Mouse (Mus musculus): ENCODE results near the gene Pank1. TPM values are rescaled to one million over a fixed set of nuclear protein-coding genes. Genes with fewer than 3 reads are reported as not detected.

Pank1 gene
- polyA plus RNA-seq, 1 experiment from 2014 or later, result 7.7 TPM

GRCm38 (mm10) chr19:34869375-34869774 lies 9.9 kb downstream of the Pank1 start:
- H3K4me1 ChIP-seq (replicated peaks), result no peaks in the 10 kb centered on the region
- no peak overlapping the region for H3K9ac ChIP-seq
- H3K4me3 ChIP-seq, result no peak overlapping the region
- 91% methylated on average over 3 of the region's 3 CpGs for WGBS
- 0 out of 2 replicates have a peak, but pooled peaks cover 3% of the 10 kb centered on the region for H3K36me3 ChIP-seq
- ATAC-seq (ENCODE audit: low FRiP score), result no peak
- H3K9me3 ChIP-seq, result 0 out of 2 replicates have a peak, but pooled peaks cover 4% of the 10 kb centered on the region
- no peak overlapping the region for H3K4me2 ChIP-seq
- no peaks in the 10 kb centered on the region for H3K27me3 ChIP-seq
- no peak overlapping the region for H3K27ac ChIP-seq

DNA sequence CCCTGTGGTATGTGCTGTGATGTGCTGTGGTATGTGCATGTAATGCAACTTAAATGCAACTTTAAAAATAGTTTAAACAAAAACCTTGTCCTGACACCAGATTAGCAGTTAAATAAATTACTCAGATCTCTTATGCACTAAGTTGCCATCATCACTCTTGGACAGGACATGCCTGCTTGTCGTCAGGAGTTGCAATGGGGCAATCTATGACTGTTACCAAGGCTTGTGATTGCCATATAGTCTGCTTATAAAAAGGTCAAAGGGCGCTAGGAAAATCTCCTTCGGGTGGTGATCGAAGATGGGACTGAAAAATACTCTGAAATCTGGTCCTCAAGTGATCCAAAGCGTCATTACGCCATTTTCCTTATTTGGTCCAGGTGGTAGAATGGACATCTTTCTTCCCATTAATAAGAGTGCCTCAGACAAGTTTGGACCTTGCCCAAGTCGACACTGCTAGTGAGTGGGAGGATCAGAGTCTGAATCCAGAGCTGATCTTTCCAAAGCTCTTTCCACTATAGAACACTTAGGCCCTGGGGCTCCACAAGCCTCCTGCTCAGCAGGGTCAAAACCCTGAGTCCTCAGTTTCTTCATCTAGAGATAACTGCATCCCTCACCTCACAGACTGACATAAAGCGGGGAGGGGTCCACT lies 11.0 kb downstream of the Pank1 start:
- H3K27ac ChIP-seq, result no peak overlapping the region
- ATAC-seq (ENCODE audit: low FRiP score), result no peak
- 0 out of 2 replicates have a peak, but pooled peaks cover 3% of the 10 kb centered on the region for H3K36me3 ChIP-seq
- 93% methylated on average over 8 of the region's 8 CpGs for WGBS
- H3K4me1 ChIP-seq (replicated peaks), result no peaks in the 10 kb centered on the region
- H3K4me3 ChIP-seq, result no peak overlapping the region
- no peaks in the 10 kb centered on the region for H3K27me3 ChIP-seq
- 0 out of 2 replicates have a peak, but pooled peaks cover 4% of the 10 kb centered on the region for H3K9me3 ChIP-seq
- H3K9ac ChIP-seq, result no peak overlapping the region
- no peak overlapping the region for H3K4me2 ChIP-seq

DNA sequence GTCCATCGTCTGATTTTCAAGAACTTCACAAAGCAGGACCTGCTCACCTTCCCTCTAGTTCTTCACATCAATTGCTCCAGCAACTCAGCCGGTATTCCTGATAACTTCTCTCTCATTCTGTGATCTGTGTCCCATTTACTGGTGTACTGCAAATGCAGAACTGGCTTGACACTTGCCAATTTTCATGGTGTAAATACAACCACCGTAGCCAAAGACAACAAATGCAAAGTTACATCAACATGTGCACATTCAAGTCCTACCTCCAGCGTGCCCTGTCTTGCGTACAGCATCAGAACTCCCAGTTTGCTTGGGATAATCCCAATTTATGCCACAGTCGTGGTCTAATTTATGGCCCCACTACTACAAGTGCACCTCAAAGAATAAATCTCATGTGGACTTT lies 15.5 kb downstream of the Pank1 start:
- 0 out of 2 replicates have a peak, but pooled peaks cover 3% of the 10 kb centered on the region for H3K36me3 ChIP-seq
- ATAC-seq (ENCODE audit: low FRiP score), result no peak
- 91% methylated on average over 6 of the region's 6 CpGs for WGBS

GRCm38 (mm10) chr19:34856021-34856651 lies 23.1 kb downstream of the Pank1 start:
- Histone ChIP-seq H3K9me3 (no peaks in the 10 kb centered on the region), H3K27me3 (no peaks in the 10 kb centered on the region), H3K4me1 (replicated peaks) (peaks cover 8% of the 10 kb centered on the region; the same call in 1 of the 2 replicates), H3K4me2 (no peak overlapping the region), H3K9ac (no peak overlapping the region), H3K4me3 (no peak overlapping the region), H3K36me3 (no peaks in the 10 kb centered on the region), H3K27ac (no peak overlapping the region)
- ATAC-seq (ENCODE audit: low FRiP score), result no peak
- WGBS, result 63% methylated on average over 12 of the region's 12 CpGs

More for the DNA sequence above, 15.5 kb downstream of the Pank1 start:
- Histone ChIP-seq H3K27me3 (no peaks in the 10 kb centered on the region), H3K4me3 (no peak overlapping the region), H3K9ac (no peak overlapping the region), H3K27ac (no peak overlapping the region), H3K4me1 (replicated peaks) (no peaks in the 10 kb centered on the region), H3K9me3 (0 out of 2 replicates have a peak, but pooled peaks cover 4% of the 10 kb centered on the region), H3K4me2 (no peak overlapping the region)

GRCm38 (mm10) chr19:34851161-34851560 lies 28.1 kb downstream of the Pank1 start:
- no peak for ATAC-seq (ENCODE audit: low FRiP score)
- Histone ChIP-seq H3K9me3 (no peaks in the 10 kb centered on the region), H3K4me2 (no peak overlapping the region), H3K27ac (no peak overlapping the region), H3K9ac (no peak overlapping the region), H3K4me3 (no peak overlapping the region), H3K27me3 (no peaks in the 10 kb centered on the region), H3K36me3 (no peaks in the 10 kb centered on the region), H3K4me1 (replicated peaks) (peaks cover 4% of the 10 kb centered on the region; the same call in 1 of the 2 replicates)
- 98% methylated on average over 3 of the region's 3 CpGs for WGBS

GRCm38 (mm10) chr19:34849426-34849825 lies 29.8 kb downstream of the Pank1 start:
- 98% methylated on average over 7 of the region's 7 CpGs for WGBS
- no peak overlapping the region for H3K4me3 ChIP-seq
- H3K27me3 ChIP-seq, result no peaks in the 10 kb centered on the region
- no peak overlapping the region for H3K9ac ChIP-seq
- no peaks in the 10 kb centered on the region for H3K9me3 ChIP-seq
- no peaks in the 10 kb centered on the region for H3K36me3 ChIP-seq
- no peak overlapping the region for H3K27ac ChIP-seq
- no peak for ATAC-seq (ENCODE audit: low FRiP score)
- H3K4me2 ChIP-seq, result no peak overlapping the region
- no peaks in the 10 kb centered on the region for H3K4me1 ChIP-seq (replicated peaks)

DNA sequence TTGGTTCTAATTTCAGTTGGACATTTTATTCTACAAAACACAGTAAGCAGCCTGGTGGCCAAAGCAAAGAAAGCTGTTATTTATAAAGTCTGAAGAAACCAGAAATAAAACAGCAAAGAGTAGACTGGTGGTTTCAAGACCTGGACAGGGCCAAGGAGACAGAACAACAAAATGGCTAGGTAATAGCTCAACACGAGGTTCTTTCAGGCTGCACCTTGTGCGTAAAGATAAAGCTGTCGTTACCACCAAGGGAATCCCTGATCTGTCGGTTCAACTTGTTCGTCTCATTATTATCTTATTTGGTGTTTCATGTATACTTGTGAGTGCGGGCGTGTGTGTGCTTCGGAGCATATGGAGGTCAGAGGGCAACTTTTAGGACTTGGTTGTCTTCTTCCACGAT lies 31.1 kb downstream of the Pank1 start:
- Histone ChIP-seq H3K4me2 (no peak overlapping the region), H3K9ac (no peak overlapping the region), H3K27me3 (no peaks in the 10 kb centered on the region), H3K36me3 (no peaks in the 10 kb centered on the region), H3K4me3 (no peak overlapping the region), H3K27ac (no peak overlapping the region), H3K9me3 (no peaks in the 10 kb centered on the region), H3K4me1 (replicated peaks) (no peaks in the 10 kb centered on the region)
- no peak for ATAC-seq (ENCODE audit: low FRiP score)
- 92% methylated on average over 9 of the region's 9 CpGs for WGBS

- H3K27ac ChIP-seq, result no peak overlapping the region
- ATAC-seq (ENCODE audit: low FRiP score), result no peak
- H3K9ac ChIP-seq, result no peak overlapping the region
- no peaks in the 10 kb centered on the region for H3K9me3 ChIP-seq
- 92% methylated on average over 3 of the region's 3 CpGs for WGBS
- H3K4me3 ChIP-seq, result no peak overlapping the region
- H3K4me1 ChIP-seq (replicated peaks), result peaks cover under 1% of the 10 kb centered on the region
- H3K27me3 ChIP-seq, result no peaks in the 10 kb centered on the region
- no peak overlapping the region for H3K4me2 ChIP-seq
- no peaks in the 10 kb centered on the region for H3K36me3 ChIP-seq
Observed at GRCm38 (mm10) chr19:34847103-34847502, 32.2 kb downstream of the Pank1 start.

DNA sequence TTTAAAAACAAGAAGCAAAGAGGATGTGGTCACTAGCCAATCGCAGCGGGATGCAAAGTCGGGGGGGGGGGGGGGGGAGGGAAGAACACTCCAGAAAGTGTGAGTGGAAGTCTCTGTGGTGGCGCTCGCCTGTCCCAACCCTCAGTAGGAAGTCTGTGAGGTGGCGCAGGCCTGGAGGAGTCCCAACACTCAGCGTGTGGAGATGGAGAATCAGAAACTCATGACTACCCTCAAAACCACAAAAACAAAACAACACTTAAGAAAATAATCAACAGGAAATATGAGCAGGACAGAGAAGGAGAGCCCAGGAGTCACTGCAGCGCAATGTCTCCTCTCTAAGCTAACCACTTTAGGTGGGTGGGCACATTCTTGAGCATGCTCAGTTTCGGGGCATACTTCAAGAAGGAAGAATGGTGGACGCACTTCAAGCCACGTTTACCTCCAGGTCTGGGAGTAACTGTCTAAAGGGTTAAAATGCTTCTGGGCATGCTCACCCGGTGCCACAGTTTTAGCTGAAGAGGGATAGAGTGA lies 32.7 kb downstream of the Pank1 start:
- H3K4me1 ChIP-seq (replicated peaks), result peaks cover 6% of the 10 kb centered on the region
- ATAC-seq (ENCODE audit: low FRiP score), result no peak
- WGBS, result 64% methylated on average over 12 of the region's 12 CpGs
- no peaks in the 10 kb centered on the region for H3K27me3 ChIP-seq
- no peaks in the 10 kb centered on the region for H3K9me3 ChIP-seq
- no peak overlapping the region for H3K4me2 ChIP-seq
- no peak overlapping the region for H3K4me3 ChIP-seq
- H3K9ac ChIP-seq, result no peak overlapping the region
- H3K36me3 ChIP-seq, result no peaks in the 10 kb centered on the region
- no peak overlapping the region for H3K27ac ChIP-seq

DNA sequence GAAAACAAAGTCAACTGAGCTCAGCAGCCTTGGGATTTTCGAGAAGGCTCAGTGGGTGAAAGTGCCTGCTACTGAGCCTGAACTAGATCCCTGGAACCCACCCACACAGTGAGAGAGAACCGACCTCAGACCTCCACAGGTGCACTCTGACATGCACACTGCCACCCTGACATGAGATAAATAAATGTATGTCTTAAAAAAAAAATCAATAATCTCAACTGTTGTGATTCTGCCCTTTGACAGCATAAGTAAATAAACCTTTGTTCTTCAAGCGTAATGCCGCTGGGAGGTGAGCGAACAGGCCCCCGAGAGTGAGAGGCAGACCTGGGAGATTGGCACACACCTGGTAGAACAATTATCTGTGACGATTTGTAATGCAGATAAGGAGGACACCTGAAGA lies 33.2 kb downstream of the Pank1 start:
- Histone ChIP-seq H3K9ac (no peak overlapping the region), H3K4me1 (replicated peaks) (peaks cover 6% of the 10 kb centered on the region), H3K27me3 (no peaks in the 10 kb centered on the region), H3K9me3 (no peaks in the 10 kb centered on the region), H3K27ac (no peak overlapping the region), H3K4me2 (no peak overlapping the region), H3K4me3 (no peak overlapping the region), H3K36me3 (no peaks in the 10 kb centered on the region)
- no peak for ATAC-seq (ENCODE audit: low FRiP score)
- WGBS, result 64% methylated on average over 7 of the region's 7 CpGs

DNA sequence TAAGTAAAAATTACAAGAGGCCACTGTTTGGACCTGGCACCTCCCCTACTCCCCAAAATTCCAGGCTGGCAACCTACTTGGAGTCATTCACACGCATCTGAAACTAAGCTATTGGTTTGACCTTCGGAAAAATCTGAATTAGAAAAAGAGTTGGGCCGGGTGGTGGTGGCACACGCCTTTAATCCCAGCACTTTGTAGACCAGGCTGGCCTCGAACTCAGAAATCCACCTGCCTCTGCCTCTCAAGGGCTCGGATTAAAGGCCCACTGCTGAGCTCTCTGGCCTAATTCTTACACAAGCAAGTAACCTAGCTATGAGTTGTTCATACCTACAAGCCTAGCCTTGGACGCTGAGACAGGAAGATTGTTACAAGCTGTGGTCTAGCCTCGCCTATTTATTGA lies 33.9 kb downstream of the Pank1 start:
- no peaks in the 10 kb centered on the region for H3K9me3 ChIP-seq

DNA sequence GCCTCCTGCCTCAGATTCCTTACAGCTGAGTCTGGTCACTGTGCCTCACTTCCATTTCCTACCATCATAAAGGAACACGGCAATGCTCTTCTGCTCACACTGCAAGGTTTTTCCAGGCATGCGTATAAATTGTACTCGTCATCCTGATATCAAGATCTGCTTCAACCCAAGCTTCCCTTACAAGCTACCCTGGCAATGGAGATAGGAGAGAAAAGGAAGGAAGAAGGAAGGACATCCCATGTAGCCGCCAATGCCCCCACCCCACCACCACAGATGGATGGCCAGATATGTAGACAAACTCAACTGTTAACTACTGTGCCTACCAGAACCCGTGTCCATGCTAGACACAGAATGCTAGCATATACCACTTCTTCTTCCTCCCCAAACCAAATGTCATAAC lies 34.5 kb downstream of the Pank1 start:
- Histone ChIP-seq H3K4me2 (no peak overlapping the region), H3K4me3 (no peak overlapping the region), H3K27me3 (no peaks in the 10 kb centered on the region), H3K9me3 (no peaks in the 10 kb centered on the region), H3K4me1 (replicated peaks) (peaks cover 6% of the 10 kb centered on the region), H3K36me3 (peaks cover 12% of the 10 kb centered on the region), H3K9ac (no peak overlapping the region), H3K27ac (no peak overlapping the region)
- ATAC-seq (ENCODE audit: low FRiP score), result no peak
- 95% methylated on average over 5 of the region's 5 CpGs for WGBS

More for the DNA sequence above, 33.9 kb downstream of the Pank1 start:
- Histone ChIP-seq H3K4me1 (replicated peaks) (peaks cover 6% of the 10 kb centered on the region), H3K4me2 (no peak overlapping the region), H3K27ac (no peak overlapping the region), H3K27me3 (no peaks in the 10 kb centered on the region), H3K4me3 (no peak overlapping the region), H3K36me3 (peaks cover 6% of the 10 kb centered on the region), H3K9ac (no peak overlapping the region)
- 95% methylated on average over 8 of the region's 8 CpGs for WGBS
- no peak for ATAC-seq (ENCODE audit: low FRiP score)

DNA sequence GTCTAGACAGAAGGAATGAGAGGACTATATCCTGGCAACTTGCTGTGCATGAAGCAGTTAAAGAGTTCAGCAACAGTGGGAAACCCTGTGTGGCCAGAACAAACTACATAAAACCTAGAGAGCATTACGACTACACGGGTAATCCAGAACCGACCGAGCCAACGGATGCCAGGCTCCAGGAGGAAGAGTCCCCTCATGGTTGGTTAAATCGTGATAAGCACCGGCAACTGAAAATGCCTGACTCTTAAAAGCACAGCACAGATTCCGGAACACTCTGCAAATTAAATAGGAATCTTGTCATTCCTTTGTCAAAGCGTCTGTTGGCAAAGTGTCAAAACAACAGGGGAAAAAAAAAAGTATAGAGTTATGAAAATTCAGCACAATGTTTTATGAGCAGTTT lies 35.2 kb downstream of the Pank1 start:
- peaks cover 13% of the 10 kb centered on the region for H3K36me3 ChIP-seq
- H3K9me3 ChIP-seq, result no peaks in the 10 kb centered on the region
- H3K4me3 ChIP-seq, result no peak overlapping the region
- no peaks in the 10 kb centered on the region for H3K27me3 ChIP-seq
- no peak overlapping the region for H3K9ac ChIP-seq
- H3K4me2 ChIP-seq, result no peak overlapping the region
- H3K27ac ChIP-seq, result no peak overlapping the region
- 90% methylated on average over 9 of the region's 9 CpGs for WGBS
- ATAC-seq (ENCODE audit: low FRiP score), result no peak
- peaks cover 6% of the 10 kb centered on the region for H3K4me1 ChIP-seq (replicated peaks)

All from hindbrain, embryonic 13.5 days (tissue).